Mouse (Mus musculus): ENCODE results near the gene Grm5. TPM values are rescaled to one million over a fixed set of nuclear protein-coding genes. Genes with fewer than 3 reads are reported as not detected.

Gene Grm5
- polyA plus RNA-seq (2012; rRNA removed), result 0.02 TPM in 1 of 2 replicates, not detected in the other

DNA sequence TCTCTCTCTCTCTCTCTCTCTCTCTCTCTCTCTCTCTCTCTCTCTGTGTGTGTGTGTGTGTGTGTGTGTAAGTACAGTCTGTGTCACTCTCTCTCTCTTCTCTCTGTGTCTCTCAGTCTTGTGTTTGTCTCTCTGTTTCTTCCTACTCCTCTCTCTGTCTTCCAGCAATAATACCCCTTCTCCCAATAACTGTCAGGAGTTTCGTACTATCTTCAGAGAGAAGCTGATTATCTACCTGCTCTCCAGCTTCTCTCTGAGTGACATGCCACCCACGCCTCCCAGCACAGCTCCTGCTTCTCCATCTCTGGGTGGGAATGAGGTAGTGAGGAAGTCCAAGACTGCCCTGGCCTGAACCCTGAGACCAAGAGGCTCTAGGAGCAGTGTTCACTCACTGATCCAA lies at the start of gene Grm5:
TSS of gene Grm5 (plus strand) at position 301 of the 400 bp plus-strand sequence.
- 37% methylated on average over 2 of the region's 2 CpGs for WGBS
- no peak for TF ChIP-seq POLR2A (IDR thresholded peaks at IDR 0.05; ENCODE audit: low read depth, low read length)
- TF ChIP-seq CTCF (IDR thresholded peaks at IDR 0.05; ENCODE audit: extremely low read depth, insufficient read depth, insufficient read length, insufficient replicate concordance), result no peak
- H3K4me3 ChIP-seq (ENCODE audit: extremely low read depth, insufficient read depth, insufficient read length), result no peak within 1 kb of the TSS

GRCm38 (mm10) chr7:87539031-87539430 lies 44.9 kb upstream of the Grm5 start:
- Histone ChIP-seq H3K36me3 (ENCODE audit: control insufficient read depth, insufficient read depth, low read length) (no peaks in the 10 kb centered on the region), H3K27me3 (ENCODE audit: control insufficient read depth, insufficient read depth, low read length) (no peaks in the 10 kb centered on the region), H3K27ac (ENCODE audit: insufficient read depth, low read length) (no peak overlapping the region), H3K4me3 (ENCODE audit: extremely low read depth, insufficient read depth, insufficient read length) (no peak overlapping the region), H3K4me1 (ENCODE audit: control insufficient read depth, insufficient read depth, insufficient read length) (no peaks in the 10 kb centered on the region)
- no peak for DNase-seq (ENCODE audit: low read depth in 1 of 2, low spot score in 2 of 2)
- TF ChIP-seq POLR2A (IDR thresholded peaks at IDR 0.05; ENCODE audit: low read depth, low read length), result no peak
- TF ChIP-seq CTCF (IDR thresholded peaks at IDR 0.05; ENCODE audit: extremely low read depth, insufficient read depth, insufficient read length, insufficient replicate concordance), result no peak

More for the DNA sequence above, at the start of gene Grm5:
- Histone ChIP-seq H3K36me3 (ENCODE audit: control insufficient read depth, insufficient read depth, low read length) (no peaks in the 10 kb centered on the region), H3K4me1 (ENCODE audit: control insufficient read depth, insufficient read depth, insufficient read length) (no peaks in the 10 kb centered on the region), H3K27ac (ENCODE audit: insufficient read depth, low read length) (no peak within 1 kb of the TSS), H3K27me3 (ENCODE audit: control insufficient read depth, insufficient read depth, low read length) (no peaks in the 10 kb centered on the region)
- DNase-seq (ENCODE audit: low read depth in 1 of 2, low spot score in 2 of 2), result no peak

GRCm38 (mm10) chr7:87565300-87565699 lies 18.7 kb upstream of the Grm5 start:
- Histone ChIP-seq H3K27ac (ENCODE audit: insufficient read depth, low read length) (no peak overlapping the region), H3K4me1 (ENCODE audit: control insufficient read depth, insufficient read depth, insufficient read length) (no peaks in the 10 kb centered on the region), H3K36me3 (ENCODE audit: control insufficient read depth, insufficient read depth, low read length) (no peaks in the 10 kb centered on the region), H3K27me3 (ENCODE audit: control insufficient read depth, insufficient read depth, low read length) (no peaks in the 10 kb centered on the region), H3K4me3 (ENCODE audit: extremely low read depth, insufficient read depth, insufficient read length) (no peak overlapping the region)
- DNase-seq (ENCODE audit: low read depth in 1 of 2, low spot score in 2 of 2), result no peak
- TF ChIP-seq CTCF (IDR thresholded peaks at IDR 0.05; ENCODE audit: extremely low read depth, insufficient read depth, insufficient read length, insufficient replicate concordance) (no peak), POLR2A (IDR thresholded peaks at IDR 0.05; ENCODE audit: low read depth, low read length) (no peak)
- WGBS, result 51% methylated on average over 1 of the region's 1 CpGs

- TF ChIP-seq CTCF (IDR thresholded peaks at IDR 0.05; ENCODE audit: extremely low read depth, insufficient read depth, insufficient read length, insufficient replicate concordance) (no peak), POLR2A (IDR thresholded peaks at IDR 0.05; ENCODE audit: low read depth, low read length) (no peak)
- no peaks in the 10 kb centered on the region for H3K4me1 ChIP-seq (ENCODE audit: control insufficient read depth, insufficient read depth, insufficient read length)
- no peaks in the 10 kb centered on the region for H3K36me3 ChIP-seq (ENCODE audit: control insufficient read depth, insufficient read depth, low read length)
- no peaks in the 10 kb centered on the region for H3K27me3 ChIP-seq (ENCODE audit: control insufficient read depth, insufficient read depth, low read length)
- no peak overlapping the region for H3K27ac ChIP-seq (ENCODE audit: insufficient read depth, low read length)
- no peak for DNase-seq (ENCODE audit: low read depth in 1 of 2, low spot score in 2 of 2)
- H3K4me3 ChIP-seq (ENCODE audit: extremely low read depth, insufficient read depth, insufficient read length), result no peak overlapping the region
Observed at GRCm38 (mm10) chr7:87566476-87566875, 17.5 kb upstream of the Grm5 start.

DNA sequence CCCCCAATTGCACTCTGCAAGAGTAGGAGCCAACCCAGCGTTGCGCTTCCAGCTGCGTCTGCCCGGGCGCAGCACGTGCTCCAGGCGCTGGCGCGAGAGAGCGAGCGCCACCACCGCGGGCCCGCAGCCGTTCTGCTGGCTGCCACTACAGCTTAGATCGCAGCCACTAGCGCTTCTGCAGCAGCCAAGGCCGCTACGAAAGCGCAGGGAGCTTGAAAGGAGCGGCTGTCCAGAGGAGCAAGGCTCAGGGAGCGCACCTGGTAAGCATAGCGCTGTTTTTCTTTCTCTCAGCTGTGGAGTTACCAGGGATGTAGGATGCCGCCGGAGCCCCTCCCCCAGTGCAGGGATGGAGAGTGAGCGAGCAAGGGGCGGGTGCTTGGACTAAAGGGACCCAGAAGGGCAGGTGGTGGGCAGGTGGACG lies 323 bp downstream of the Grm5 start:
- 12% methylated on average over 28 of the region's 28 CpGs for WGBS

DNA sequence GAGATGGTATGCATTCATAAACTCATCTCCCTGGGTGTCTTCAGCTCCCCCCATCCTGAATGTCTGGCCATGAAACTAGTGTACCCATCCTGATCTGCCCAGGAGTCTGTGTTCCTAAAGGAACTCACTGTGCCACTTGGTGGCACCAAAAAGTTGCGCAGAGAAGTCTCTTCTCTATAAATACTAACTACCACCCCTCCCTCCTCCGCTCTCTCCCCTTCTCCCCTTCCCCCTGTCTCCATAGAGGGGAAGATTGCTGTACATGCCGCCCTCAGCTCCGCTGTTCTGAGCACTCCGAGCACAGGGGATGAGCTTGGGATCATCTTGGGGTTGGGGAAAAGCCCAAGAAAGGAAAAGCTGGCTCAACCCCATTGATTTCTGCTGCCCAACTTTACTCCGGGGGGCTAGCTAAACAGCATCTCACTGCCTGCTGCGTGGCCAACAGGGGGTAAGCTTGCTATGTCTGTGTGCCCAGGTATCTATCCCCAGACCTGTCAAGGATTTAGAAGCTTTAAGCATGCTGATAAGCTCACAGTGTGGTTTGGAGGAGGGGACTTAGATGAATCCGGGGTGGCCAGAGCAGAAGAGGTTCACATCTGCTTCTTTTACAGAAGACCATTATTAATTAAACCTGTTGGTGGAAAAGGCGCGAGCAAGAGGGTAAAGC lies 2.4 kb downstream of the Grm5 start:
- DNase-seq (ENCODE audit: low read depth in 1 of 2, low spot score in 2 of 2), result no peak
- H3K27ac ChIP-seq (ENCODE audit: insufficient read depth, low read length), result no peak overlapping the region
- H3K36me3 ChIP-seq (ENCODE audit: control insufficient read depth, insufficient read depth, low read length), result no peaks in the 10 kb centered on the region
- WGBS, result 28% methylated on average over 10 of the region's 10 CpGs
- TF ChIP-seq CTCF (IDR thresholded peaks at IDR 0.05; ENCODE audit: extremely low read depth, insufficient read depth, insufficient read length, insufficient replicate concordance) (no peak), POLR2A (IDR thresholded peaks at IDR 0.05; ENCODE audit: low read depth, low read length) (no peak)
- H3K4me1 ChIP-seq (ENCODE audit: control insufficient read depth, insufficient read depth, insufficient read length), result no peaks in the 10 kb centered on the region
- no peak overlapping the region for H3K4me3 ChIP-seq (ENCODE audit: extremely low read depth, insufficient read depth, insufficient read length)
- no peaks in the 10 kb centered on the region for H3K27me3 ChIP-seq (ENCODE audit: control insufficient read depth, insufficient read depth, low read length)

More for the DNA sequence above, 323 bp downstream of the Grm5 start:
- no peak for DNase-seq (ENCODE audit: low read depth in 1 of 2, low spot score in 2 of 2)
- Histone ChIP-seq H3K27me3 (ENCODE audit: control insufficient read depth, insufficient read depth, low read length) (no peaks in the 10 kb centered on the region), H3K4me3 (ENCODE audit: extremely low read depth, insufficient read depth, insufficient read length) (no peak overlapping the region), H3K27ac (ENCODE audit: insufficient read depth, low read length) (no peak overlapping the region), H3K36me3 (ENCODE audit: control insufficient read depth, insufficient read depth, low read length) (no peaks in the 10 kb centered on the region), H3K4me1 (ENCODE audit: control insufficient read depth, insufficient read depth, insufficient read length) (no peaks in the 10 kb centered on the region)
- no peak for TF ChIP-seq CTCF (IDR thresholded peaks at IDR 0.05; ENCODE audit: extremely low read depth, insufficient read depth, insufficient read length, insufficient replicate concordance)
- TF ChIP-seq POLR2A (IDR thresholded peaks at IDR 0.05; ENCODE audit: low read depth, low read length), result no peak

GRCm38 (mm10) chr7:87587976-87588375 lies 4.0 kb downstream of the Grm5 start:
- no peak overlapping the region for H3K27ac ChIP-seq (ENCODE audit: insufficient read depth, low read length)
- H3K36me3 ChIP-seq (ENCODE audit: control insufficient read depth, insufficient read depth, low read length), result no peaks in the 10 kb centered on the region
- no peak overlapping the region for H3K4me3 ChIP-seq (ENCODE audit: extremely low read depth, insufficient read depth, insufficient read length)
- no peaks in the 10 kb centered on the region for H3K27me3 ChIP-seq (ENCODE audit: control insufficient read depth, insufficient read depth, low read length)
- no peaks in the 10 kb centered on the region for H3K4me1 ChIP-seq (ENCODE audit: control insufficient read depth, insufficient read depth, insufficient read length)
- 30% methylated on average over 1 of the region's 1 CpGs for WGBS
- DNase-seq (ENCODE audit: low read depth in 1 of 2, low spot score in 2 of 2), result no peak
- no peak for TF ChIP-seq POLR2A (IDR thresholded peaks at IDR 0.05; ENCODE audit: low read depth, low read length)
- no peak for TF ChIP-seq CTCF (IDR thresholded peaks at IDR 0.05; ENCODE audit: extremely low read depth, insufficient read depth, insufficient read length, insufficient replicate concordance)
